Mouse (Mus musculus) megakaryocyte, embryonic 14.5 days (primary cell): ENCODE data around the gene 5830473C10Rik.

ENCODE experiments used
- FLI1 ChIP-seq: IDR thresholded peaks from 2 replicates; pipeline ENCODE4 v1.6.1; 2012; ENCODE audit warnings: low read length, inconsistent platforms, mixed read lengths
- GATA1 ChIP-seq: IDR thresholded peaks from 3 replicates; pipeline ENCODE4 v1.6.1; 2012; ENCODE audit warnings: mixed read lengths, low read length, inconsistent platforms, borderline replicate concordance

DNA sequence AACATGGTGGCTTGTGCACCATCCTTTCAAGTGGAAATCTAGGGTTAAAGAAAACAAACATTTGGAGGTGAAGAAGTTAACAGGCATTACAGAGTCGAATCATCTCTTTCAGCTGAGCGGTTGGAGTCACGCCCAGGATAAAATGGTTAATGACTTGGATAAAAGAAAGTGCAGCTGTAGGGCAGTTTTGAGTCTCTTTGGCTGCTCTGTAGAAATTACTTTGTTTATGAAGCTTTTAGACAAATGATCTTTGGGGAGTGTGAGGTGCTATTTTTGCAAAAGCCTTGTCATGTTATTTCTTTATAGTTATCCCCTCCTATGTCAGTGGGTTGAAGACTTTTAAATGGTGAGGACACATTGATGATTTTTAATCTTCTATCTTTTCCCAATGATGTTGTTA is 10.3 kb downstream of the 5830473C10Rik start:
- TF ChIP-seq GATA1 (no peak), FLI1 (no peak)
